Mouse (Mus musculus) MEL (cell line): ENCODE measurements at regions not wholly inside any gene's neighbourhood (a gene's known extent, or its start where the extent isn't known, plus 50 kb on each side); places are given as distances from the start of the nearest gene placed in this dataset.

Source experiments
- DNase-seq: peaks from one replicate; pipeline ENCODE4 v3.0.0; 2011; ENCODE audit warnings: low read depth, low spot score
- H3K27ac ChIP-seq: 2 replicates; pipeline ENCODE4 v1.5.1; 2012; ENCODE audit warnings: low read depth, mild to moderate bottlenecking, control low read depth, low read length, moderate library complexity; ENCODE audit not compliant: control insufficient read depth
- H3K27me3 ChIP-seq, 2 experiments: fragments of 150-350 bp in 1 of 2; sonication (generic) in 1 of 2; 2 replicates each; pipeline ENCODE4 v1.6.1; 2012; ENCODE audit warnings: low read length in 2 of 2, mild to moderate bottlenecking in 2 of 2, improper control_type of control experiment in 1 of 2, moderate library complexity in 1 of 2; ENCODE audit not compliant: insufficient read depth in 2 of 2, control insufficient read depth in 1 of 2
- H3K36me3 ChIP-seq, 2 experiments: 2 replicates each; pipeline ENCODE4 v1.6.1; 2012 to 2014; ENCODE audit warnings: low read length in 2 of 2, improper control_type of control experiment in 1 of 2, inconsistent platforms in 1 of 2, mild to moderate bottlenecking in 1 of 2; ENCODE audit not compliant: insufficient read depth in 2 of 2, control insufficient read depth in 1 of 2
- H3K4me1 ChIP-seq, 2 experiments: fragments of 150-350 bp in 1 of 2; sonication (generic) in 1 of 2; 2 replicates each; pipeline ENCODE4 v1.6.1; 2012; ENCODE audit warnings: low read length in 2 of 2, improper control_type of control experiment in 1 of 2, mild to moderate bottlenecking in 1 of 2; ENCODE audit not compliant: insufficient read depth in 2 of 2, control insufficient read depth in 1 of 2
- H3K4me3 ChIP-seq, 2 experiments: fragments of 150-350 bp in 1 of 2; sonication (generic) in 1 of 2; 2 replicates each; pipeline ENCODE4 v1.5.1; 2012; ENCODE audit warnings: low read depth in 2 of 2, low read length in 2 of 2, mild to moderate bottlenecking in 2 of 2, moderate library complexity in 2 of 2, control low read depth in 1 of 2, improper control_type of control experiment in 1 of 2; ENCODE audit not compliant: control insufficient read depth in 1 of 2, insufficient read depth in 1 of 2
- H3K79me2 ChIP-seq: 2 replicates; pipeline ENCODE4 v1.6.1; 2012; ENCODE audit warnings: mild to moderate bottlenecking, low read length, moderate library complexity; ENCODE audit not compliant: control insufficient read depth, poor library complexity, insufficient read depth
- H3K9ac ChIP-seq: 2 replicates; pipeline ENCODE4 v1.6.1; 2012; ENCODE audit warnings: low read depth, mild to moderate bottlenecking, control low read depth, low read length, moderate library complexity; ENCODE audit not compliant: control insufficient read depth, poor library complexity, severe bottlenecking
- H3K9me3 ChIP-seq: fragments of 150-350 bp; sonication (generic); replicated peaks from 2 replicates; pipeline ENCODE4 v1.6.1; 2012; ENCODE audit warnings: mild to moderate bottlenecking, low read length, improper control_type of control experiment, moderate library complexity; ENCODE audit not compliant: insufficient read depth
- BHLHE40 ChIP-seq: IDR thresholded peaks from 2 replicates; pipeline ENCODE4 v1.6.1; 2012; ENCODE audit warnings: low read depth, mild to moderate bottlenecking, inconsistent platforms, low read length, improper control_type of control experiment, borderline replicate concordance
- CHD2 ChIP-seq: IDR thresholded peaks from 2 replicates; pipeline ENCODE4 v1.6.1; 2011; ENCODE audit warnings: low read length, improper control_type of control experiment
- CTCF ChIP-seq, 3 experiments: IDR thresholded peaks in 2 of 3; conservative IDR thresholded peaks in 1 of 3; 2 replicates each; pipeline ENCODE4 v1.5.1; 2011 to 2012; ENCODE audit warnings: low read length in 3 of 3, low read depth in 2 of 3, mild to moderate bottlenecking in 2 of 3, improper control_type of control experiment in 1 of 3, inconsistent platforms in 1 of 3, mixed read lengths in 1 of 3, moderate library complexity in 1 of 3; ENCODE audit not compliant: control insufficient read depth in 1 of 3, insufficient read depth in 1 of 3, poor library complexity in 1 of 3, severe bottlenecking in 1 of 3
- ELF1 ChIP-seq: IDR thresholded peaks from 2 replicates; pipeline ENCODE4 v1.6.1; 2014; ENCODE audit warnings: low read depth, mild to moderate bottlenecking, inconsistent platforms, low read length, improper control_type of control experiment, moderate library complexity
- EP300 ChIP-seq, 2 experiments: IDR thresholded peaks; 2 replicates each; pipeline ENCODE4 v1.6.1; 2011; ENCODE audit warnings: improper control_type of control experiment in 2 of 2, low read length in 2 of 2, low read depth in 1 of 2, mild to moderate bottlenecking in 1 of 2
- ETS1 ChIP-seq: IDR thresholded peaks from 2 replicates; pipeline ENCODE4 v1.6.1; 2012; ENCODE audit warnings: low read depth, mild to moderate bottlenecking, inconsistent platforms, low read length, improper control_type of control experiment, moderate library complexity
- GABPA ChIP-seq: IDR thresholded peaks from 2 replicates; pipeline ENCODE4 v1.6.1; 2012; ENCODE audit warnings: low read depth, mild to moderate bottlenecking, inconsistent platforms, low read length, improper control_type of control experiment, moderate library complexity
- JUND ChIP-seq: IDR thresholded peaks from 2 replicates; pipeline ENCODE4 v1.6.1; 2011; ENCODE audit warnings: low read depth, mild to moderate bottlenecking, improper control_type of control experiment, low read length
- MAFK ChIP-seq: IDR thresholded peaks from 2 replicates; pipeline ENCODE4 v1.6.1; 2011; ENCODE audit warnings: low read depth, mild to moderate bottlenecking, low read length, improper control_type of control experiment, borderline replicate concordance
- MAX ChIP-seq: IDR thresholded peaks from 2 replicates; pipeline ENCODE4 v1.6.1; 2011; ENCODE audit warnings: low read length, improper control_type of control experiment
- MEF2A ChIP-seq: IDR thresholded peaks from 2 replicates; pipeline ENCODE4 v1.6.1; 2014; ENCODE audit warnings: low read depth, mild to moderate bottlenecking, inconsistent platforms, low read length, improper control_type of control experiment; ENCODE audit not compliant: poor library complexity, insufficient replicate concordance, severe bottlenecking; ENCODE audit errors: extremely low read depth
- MXI1 ChIP-seq: IDR thresholded peaks from 2 replicates; pipeline ENCODE4 v1.6.1; 2011; ENCODE audit warnings: mild to moderate bottlenecking, low read depth, low read length, improper control_type of control experiment
- MYB ChIP-seq: IDR thresholded peaks from 2 replicates; pipeline ENCODE4 v1.6.1; 2011; ENCODE audit warnings: mild to moderate bottlenecking, low read depth, low read length, improper control_type of control experiment
- MYC ChIP-seq: IDR thresholded peaks from 2 replicates; pipeline ENCODE4 v1.6.1; 2011; ENCODE audit warnings: low read depth, mild to moderate bottlenecking, low read length, improper control_type of control experiment, moderate library complexity
- NELFE ChIP-seq: IDR thresholded peaks from 2 replicates; pipeline ENCODE4 v1.6.1; 2011; ENCODE audit warnings: low read depth, low read length, improper control_type of control experiment
- NRF1 ChIP-seq: IDR thresholded peaks from 2 replicates; pipeline ENCODE4 v1.6.1; 2014; ENCODE audit warnings: low read depth, mild to moderate bottlenecking, inconsistent platforms, low read length, improper control_type of control experiment, moderate library complexity; ENCODE audit not compliant: poor library complexity, insufficient read depth, severe bottlenecking
- RAD21 ChIP-seq: IDR thresholded peaks from 2 replicates; pipeline ENCODE4 v1.6.1; 2011; ENCODE audit warnings: mild to moderate bottlenecking, low read depth, low read length, improper control_type of control experiment
- SIN3A ChIP-seq: IDR thresholded peaks from 2 replicates; pipeline ENCODE4 v1.6.1; 2012; ENCODE audit warnings: low read length, improper control_type of control experiment, inconsistent platforms
- TBP ChIP-seq: IDR thresholded peaks from 2 replicates; pipeline ENCODE4 v1.8.0; 2011; ENCODE audit warnings: low read depth, low read length, improper control_type of control experiment
- TCF12 ChIP-seq: IDR thresholded peaks from 2 replicates; pipeline ENCODE4 v1.6.1; 2014; ENCODE audit warnings: low read depth, mild to moderate bottlenecking, inconsistent platforms, low read length, improper control_type of control experiment, moderate library complexity
- USF2 ChIP-seq, 2 experiments: IDR thresholded peaks; 2 replicates each; pipeline ENCODE4 v1.6.1; 2011 to 2012; ENCODE audit warnings: improper control_type of control experiment in 2 of 2, low read length in 2 of 2, borderline replicate concordance in 1 of 2, inconsistent platforms in 1 of 2, low read depth in 1 of 2, mild to moderate bottlenecking in 1 of 2; ENCODE audit not compliant: insufficient read depth in 1 of 2
- ZC3H11A ChIP-seq: IDR thresholded peaks from 2 replicates; pipeline ENCODE4 v1.6.1; 2012; ENCODE audit warnings: low read depth, mild to moderate bottlenecking, inconsistent platforms, low read length, improper control_type of control experiment

DNA sequence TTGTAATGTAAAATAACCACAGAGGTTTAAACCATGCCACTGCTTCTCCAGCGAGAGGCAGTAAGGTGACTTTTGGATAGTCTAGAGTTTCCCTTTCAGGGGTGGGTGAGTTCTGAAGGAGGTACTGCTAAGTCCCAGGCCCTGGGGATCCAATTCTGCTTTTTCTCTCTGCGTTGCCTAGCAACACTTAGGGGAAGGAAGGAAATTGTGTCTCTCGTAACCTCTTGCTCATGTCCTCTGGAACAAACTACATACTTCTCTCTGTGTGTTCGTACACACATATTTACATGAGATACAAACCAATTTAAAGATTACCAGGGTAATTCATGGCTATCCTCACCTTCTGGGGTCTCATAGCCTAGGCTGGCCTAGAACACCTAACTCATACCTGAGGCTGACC, 118.7 kb upstream of the Mrps10 start:
- no peaks in the 10 kb centered on the region for H3K36me3 ChIP-seq
- no peak for TF ChIP-seq TBP
- no peak for TF ChIP-seq MEF2A
- no peak for TF ChIP-seq JUND
- no peak for TF ChIP-seq GABPA
- TF ChIP-seq EP300 (IDR thresholded peaks at IDR 0.05; ENCODE audit: low read depth in 1 of 2, low read length in 2 of 2): no peak
- no peak for TF ChIP-seq MYC
- TF ChIP-seq SIN3A: no peak
- no peak for TF ChIP-seq MAFK
- no peak for TF ChIP-seq CHD2
- TF ChIP-seq NRF1: no peak
- TF ChIP-seq ELF1: no peak
- TF ChIP-seq CTCF (IDR thresholded peaks at IDR 0.05 in 2 of 3, conservative IDR thresholded peaks at IDR 0.05 in 1 of 3; ENCODE audit: control insufficient read depth in 1 of 3, insufficient read depth in 1 of 3, low read depth in 2 of 3, low read length in 3 of 3, poor library complexity in 1 of 3, severe bottlenecking in 1 of 3): no peak
- TF ChIP-seq MAX: no peak
- TF ChIP-seq RAD21: no peak
- TF ChIP-seq TCF12: no peak
- no peak for TF ChIP-seq MYB
- H3K4me1 ChIP-seq: no peaks in the 10 kb centered on the region
- no peak overlapping the region for H3K9ac ChIP-seq
- H3K27me3 ChIP-seq: no peaks in the 10 kb centered on the region
- no peak for DNase-seq
- no peak overlapping the region for H3K4me3 ChIP-seq
- H3K79me2 ChIP-seq: no peaks in the 10 kb centered on the region
- H3K27ac ChIP-seq: no peak overlapping the region
- no peaks in the 10 kb centered on the region for H3K9me3 ChIP-seq

- H3K4me3 ChIP-seq: no peak overlapping the region
- no peaks in the 10 kb centered on the region for H3K27me3 ChIP-seq
- H3K9ac ChIP-seq: no peak overlapping the region
- no peak for DNase-seq
- no peaks in the 10 kb centered on the region for H3K79me2 ChIP-seq
- H3K4me1 ChIP-seq: no peaks in the 10 kb centered on the region
- TF ChIP-seq GABPA (no peak), ETS1 (no peak), USF2 (IDR thresholded peaks at IDR 0.05; ENCODE audit: borderline replicate concordance in 1 of 2, insufficient read depth in 1 of 2, low read depth in 1 of 2, low read length in 2 of 2) (no peak), JUND (no peak), MXI1 (no peak), MAX (no peak), BHLHE40 (no peak), ZC3H11A (no peak), ELF1 (no peak), NELFE (no peak)
- TF ChIP-seq, all 39 proteins: peak for 0
- Histone ChIP-seq H3K27ac (no peak overlapping the region), H3K36me3 (no peaks in the 10 kb centered on the region), H3K9me3 (no peaks in the 10 kb centered on the region)
Observed at GRCm38 (mm10) chr17:47249176-47249575, 119.5 kb upstream of the Mrps10 start.
